Mouse (Mus musculus) hindbrain, embryonic 14.5 days (tissue): Measurements from ENCODE around the gene Meaf6. TPM values are rescaled to one million over a fixed set of nuclear protein-coding genes. Genes with fewer than 3 reads are reported as not detected.

ENCODE experiments used
- ATAC-seq: fragments of 200-750 bp; cut with Nextera tagmentation; 2 replicates; pipeline ENCODE4 v1.8.0; 2017; ENCODE audit warnings: moderate number of reproducible peaks, mild to moderate bottlenecking, moderate TSS enrichment, moderate library complexity; ENCODE audit not compliant: low FRiP score
- DNase-seq: peaks from one replicate; pipeline ENCODE4 v3.0.0-alpha.2; 2015; ENCODE audit warnings: low spot score
- H3K27ac ChIP-seq: fragments of 300-500 bp; sonication (generic); 2 replicates; pipeline ENCODE4 v1.5.1; 2014; ENCODE audit warnings: mild to moderate bottlenecking, moderate library complexity
- H3K27me3 ChIP-seq: fragments of 300-500 bp; sonication (generic); 2 replicates; pipeline ENCODE4 v1.6.1; 2014; ENCODE audit warnings: mild to moderate bottlenecking, low read length, mixed read lengths; ENCODE audit not compliant: control insufficient read depth, insufficient read depth
- H3K36me3 ChIP-seq: fragments of 300-500 bp; sonication (generic); replicated peaks from 2 replicates; pipeline ENCODE4 v1.6.1; 2014; ENCODE audit not compliant: control insufficient read depth, insufficient read depth
- H3K4me1 ChIP-seq: fragments of 300-500 bp; sonication (generic); replicated peaks from 2 replicates; pipeline ENCODE4 v1.6.1; 2014; ENCODE audit warnings: antibody characterized with exemption, low read length, mixed read lengths; ENCODE audit not compliant: control insufficient read depth, insufficient read depth
- H3K4me2 ChIP-seq: fragments of 300-500 bp; sonication (generic); replicated peaks from 2 replicates; pipeline ENCODE4 v1.6.1; 2014; ENCODE audit warnings: mild to moderate bottlenecking, moderate library complexity
- H3K4me3 ChIP-seq: fragments of 300-500 bp; sonication (generic); replicated peaks from 2 replicates; pipeline ENCODE4 v1.5.1; 2014; ENCODE audit warnings: mild to moderate bottlenecking, low read length
- H3K9ac ChIP-seq: fragments of 300-500 bp; sonication (generic); 2 replicates; pipeline ENCODE4 v1.6.1; 2014
- H3K9me3 ChIP-seq: fragments of 300-500 bp; sonication (generic); 2 replicates; pipeline ENCODE4 v1.6.1; 2016; ENCODE audit warnings: low read length; ENCODE audit not compliant: control insufficient read depth
- WGBS: fragments of 180-500 bp; shearing (Covaris S2); extraction: QIAGEN DNeasy Blood & Tissue Kit; methylation state at CpG from one replicate; pipeline ENCODE4 v1.1.7; 2014; 5-methylcytosine and 5-hydroxymethylcytosine counted together
- polyA plus RNA-seq: library from polyadenylated mRNA; unstranded; fragments of >200 nt; fragmentation: Nextera tagmentation; extraction: Ambion mirVana; gene quantifications from 2 replicates; pipeline ENCODE4 v1.2.1, GENCODE M21; 2014

Meaf6 gene
- polyA plus RNA-seq, 1 experiment from 2014 or later, result 165 TPM

DNA sequence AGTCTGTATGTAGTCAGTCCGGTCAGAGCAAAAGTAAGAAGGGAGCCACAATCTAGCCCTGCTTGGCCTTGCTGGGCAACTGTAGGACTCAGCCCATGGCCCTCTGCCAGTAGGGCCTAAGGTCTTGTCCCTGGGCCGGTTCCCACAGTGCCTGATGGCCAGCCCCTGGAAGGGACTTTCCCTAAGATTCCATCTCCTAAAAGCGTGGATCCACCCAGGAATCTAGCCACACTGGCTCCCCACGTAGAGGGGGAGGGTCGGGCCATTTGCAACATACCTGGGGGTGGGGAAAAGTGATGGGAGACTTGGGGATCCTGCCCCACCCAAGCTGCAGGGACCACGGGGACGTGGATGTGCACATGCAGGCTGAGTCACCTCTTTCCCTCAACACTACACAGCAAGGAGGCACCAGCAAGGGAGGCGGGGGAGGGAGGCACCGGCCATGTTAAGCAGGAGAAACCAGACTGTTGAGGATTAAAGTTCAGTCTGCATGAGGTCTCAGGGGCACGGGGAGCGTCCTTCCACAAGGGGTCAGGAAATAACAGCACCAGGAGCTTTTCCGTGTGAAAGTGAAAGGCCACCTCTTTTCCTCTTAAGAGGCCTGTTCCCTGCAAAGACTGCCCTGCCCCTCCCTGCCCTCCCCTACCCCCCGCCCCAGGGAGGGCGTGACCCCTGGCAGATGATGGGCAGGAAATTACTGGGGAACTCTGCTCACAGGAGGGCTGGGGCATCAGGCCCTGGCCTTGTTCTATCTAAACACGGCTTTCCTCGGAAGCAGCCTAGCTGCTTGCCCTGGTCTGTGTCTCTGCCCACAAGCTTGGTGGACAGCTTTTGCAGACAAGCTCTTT lies 37.7 kb downstream of the Meaf6 start:
- Histone ChIP-seq H3K27me3 (peaks cover 15% of the 10 kb centered on the region), H3K4me2 (no peak overlapping the region), H3K9ac (no peak overlapping the region), H3K4me1 (peaks cover 8% of the 10 kb centered on the region; the same call in 1 of the 2 replicates), H3K27ac (no peak overlapping the region), H3K36me3 (no peaks in the 10 kb centered on the region), H3K4me3 (no peak overlapping the region), H3K9me3 (no peaks in the 10 kb centered on the region)
- DNase-seq (no peak), ATAC-seq (no peak)
- 24% methylated on average over 16 of the region's 16 CpGs for WGBS

GRCm38 (mm10) chr4:125123279-125123671 lies 38.3 kb downstream of the Meaf6 start:
- WGBS, result 77% methylated on average over 7 of the region's 7 CpGs
- no peak overlapping the region for H3K4me3 ChIP-seq

GRCm38 (mm10) chr4:125124424-125125209 lies 39.7 kb downstream of the Meaf6 start:
- ATAC-seq (no peak), DNase-seq (no peak)
- Histone ChIP-seq H3K27me3 (peaks cover 26% of the 10 kb centered on the region), H3K4me1 (peaks cover 8% of the 10 kb centered on the region; the same call in 1 of the 2 replicates), H3K27ac (no peak overlapping the region), H3K4me3 (no peak overlapping the region), H3K9me3 (no peaks in the 10 kb centered on the region), H3K9ac (no peak overlapping the region), H3K4me2 (no peak overlapping the region), H3K36me3 (no peaks in the 10 kb centered on the region)
- WGBS, result 43% methylated on average over 7 of the region's 7 CpGs

More at GRCm38 (mm10) chr4:125123279-125123671, 38.3 kb downstream of the Meaf6 start:
- Histone ChIP-seq H3K9me3 (no peaks in the 10 kb centered on the region), H3K4me1 (peaks cover 8% of the 10 kb centered on the region; the same call in 1 of the 2 replicates), H3K36me3 (no peaks in the 10 kb centered on the region), H3K4me2 (no peak overlapping the region), H3K27me3 (peaks cover 19% of the 10 kb centered on the region), H3K9ac (no peak overlapping the region), H3K27ac (no peak overlapping the region)
- ATAC-seq (no peak), DNase-seq (no peak)

- Histone ChIP-seq H3K4me2 (no peak overlapping the region), H3K4me3 (no peak overlapping the region), H3K9ac (no peak overlapping the region), H3K27me3 (peaks cover 26% of the 10 kb centered on the region), H3K9me3 (no peaks in the 10 kb centered on the region), H3K36me3 (no peaks in the 10 kb centered on the region), H3K4me1 (peaks cover 8% of the 10 kb centered on the region; the same call in 1 of the 2 replicates), H3K27ac (no peak overlapping the region)
- no peak for DNase-seq
- no peak for ATAC-seq
- 62% methylated on average over 7 of the region's 7 CpGs for WGBS
Observed at GRCm38 (mm10) chr4:125125361-125125921, 40.5 kb downstream of the Meaf6 start.

DNA sequence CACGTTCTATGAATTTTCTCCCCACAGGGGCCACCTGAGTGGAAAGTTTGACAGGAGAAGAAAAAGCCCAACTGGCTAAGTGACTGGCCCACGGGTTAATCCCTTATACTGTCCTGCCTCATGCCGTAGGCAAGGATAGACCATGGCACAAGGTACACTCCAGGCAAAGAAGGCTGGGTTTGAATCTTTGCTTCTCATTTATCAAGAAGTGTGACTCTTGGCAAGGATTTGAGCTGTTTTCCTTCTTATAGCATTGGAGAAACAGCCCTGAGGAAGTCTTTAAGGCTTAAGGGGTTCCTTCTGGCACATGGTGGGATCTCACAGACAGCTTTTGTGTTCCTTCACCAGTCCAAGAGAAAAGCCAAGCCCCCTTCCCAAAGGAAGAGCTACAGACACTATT lies 41.3 kb downstream of the Meaf6 start:
- ATAC-seq, result no peak
- 92% methylated on average over 3 of the region's 3 CpGs for WGBS
- Histone ChIP-seq H3K4me1 (peaks cover 8% of the 10 kb centered on the region; the same call in 1 of the 2 replicates), H3K36me3 (no peaks in the 10 kb centered on the region), H3K4me2 (no peak overlapping the region), H3K27ac (no peak overlapping the region), H3K9ac (no peak overlapping the region), H3K27me3 (peaks cover 26% of the 10 kb centered on the region), H3K4me3 (no peak overlapping the region), H3K9me3 (no peaks in the 10 kb centered on the region)
- no peak for DNase-seq

DNA sequence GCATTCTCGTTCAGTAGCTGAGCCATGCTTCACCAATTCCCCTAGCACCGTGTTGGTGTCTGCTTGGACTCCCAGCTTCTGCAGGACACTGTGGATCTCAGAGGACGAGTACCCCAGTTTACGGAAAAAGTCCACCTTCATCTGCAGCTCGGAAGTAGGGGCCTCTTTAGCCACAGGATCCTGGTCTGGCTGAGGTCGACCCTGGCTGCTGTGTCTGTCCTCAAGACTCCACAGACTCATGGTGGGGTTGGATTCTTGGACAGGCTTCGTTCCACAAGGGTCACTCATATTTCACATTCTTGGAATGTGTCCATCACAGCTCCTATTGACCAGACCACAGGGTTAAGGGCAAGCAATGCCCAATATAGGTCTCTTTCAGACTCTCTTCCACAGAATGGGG lies 41.8 kb downstream of the Meaf6 start:
- Histone ChIP-seq H3K27me3 (peaks cover 26% of the 10 kb centered on the region), H3K36me3 (no peaks in the 10 kb centered on the region), H3K4me2 (peak overlapping the region; percentile 86), H3K27ac (no peak overlapping the region), H3K9ac (no peak overlapping the region), H3K4me3 (peak overlapping the region; percentile 54; the same call in 1 of the 2 replicates), H3K4me1 (peaks cover 8% of the 10 kb centered on the region; the same call in 1 of the 2 replicates), H3K9me3 (no peaks in the 10 kb centered on the region)
- DNase-seq (no peak), ATAC-seq (no peak)
- 83% methylated on average over 7 of the region's 7 CpGs for WGBS

GRCm38 (mm10) chr4:125127305-125128084 lies 42.6 kb downstream of the Meaf6 start, which contains the start of gene Zc3h12a:
Gene Zc3h12a, minus strand, starts transcription at chr4:125127840.
- 1% methylated on average over 62 of the region's 62 CpGs for WGBS
- peak within 1 kb of the TSS; percentile 56 for H3K9ac ChIP-seq
- DNase-seq (peak; percentile 69), ATAC-seq (peak; percentile 85)
- no peaks in the 10 kb centered on the region for H3K9me3 ChIP-seq
- peak within 1 kb of the TSS; percentile 54 for H3K4me3 ChIP-seq
- H3K36me3 ChIP-seq, result no peaks in the 10 kb centered on the region
- peaks cover 26% of the 10 kb centered on the region for H3K27me3 ChIP-seq
- peak within 1 kb of the TSS; percentile 86 for H3K4me2 ChIP-seq
- peaks cover 8% of the 10 kb centered on the region; the same call in 1 of the 2 replicates for H3K4me1 ChIP-seq
- H3K27ac ChIP-seq, result no peak within 1 kb of the TSS

- WGBS, result 76% methylated on average over 4 of the region's 4 CpGs
- peaks cover 22% of the 10 kb centered on the region for H3K27me3 ChIP-seq
- no peak for ATAC-seq
Observed at GRCm38 (mm10) chr4:125131493-125131892, 46.6 kb downstream of the Meaf6 start.

More at GRCm38 (mm10) chr4:125131493-125131892, 46.6 kb downstream of the Meaf6 start:
- DNase-seq, result no peak
- no peaks in the 10 kb centered on the region for H3K9me3 ChIP-seq
- peaks cover 8% of the 10 kb centered on the region; the same call in 1 of the 2 replicates for H3K4me1 ChIP-seq
- H3K36me3 ChIP-seq, result no peaks in the 10 kb centered on the region
- no peak overlapping the region for H3K27ac ChIP-seq
- no peak overlapping the region for H3K9ac ChIP-seq
- no peak overlapping the region for H3K4me3 ChIP-seq
- no peak overlapping the region for H3K4me2 ChIP-seq
